Mouse (Mus musculus) stomach, postnatal 0 days (tissue): Measurements from ENCODE around the gene Abcg5. TPM values are rescaled to one million over a fixed set of nuclear protein-coding genes. Genes with fewer than 3 reads are reported as not detected.

ENCODE experiments used
- ATAC-seq: fragments of 200-750 bp; cut with Nextera tagmentation; 2 replicates; pipeline ENCODE4 v1.8.0; 2017; ENCODE audit not compliant: low FRiP score, low TSS enrichment
- DNase-seq: peaks from one replicate; pipeline ENCODE4 v3.0.0-alpha.2; 2016; ENCODE audit warnings: low spot score
- H3K27ac ChIP-seq: fragments of 300-500 bp; sonication (generic); replicated peaks from 2 replicates; pipeline ENCODE4 v1.5.1; 2014; ENCODE audit warnings: mild to moderate bottlenecking, control low read depth
- H3K27me3 ChIP-seq: fragments of 300-500 bp; sonication (generic); 2 replicates; pipeline ENCODE4 v1.6.1; 2014; ENCODE audit warnings: low read length; ENCODE audit not compliant: control insufficient read depth, insufficient read depth
- H3K36me3 ChIP-seq: fragments of 300-500 bp; sonication (generic); 2 replicates; pipeline ENCODE4 v1.6.1; 2014; ENCODE audit warnings: low read length, mixed read lengths; ENCODE audit not compliant: control insufficient read depth, insufficient read depth
- H3K4me1 ChIP-seq: fragments of 300-500 bp; sonication (generic); replicated peaks from 2 replicates; pipeline ENCODE4 v1.6.1; 2014; ENCODE audit warnings: antibody characterized with exemption; ENCODE audit not compliant: control insufficient read depth, insufficient read depth
- H3K4me2 ChIP-seq: fragments of 300-500 bp; sonication (generic); replicated peaks from 2 replicates; pipeline ENCODE4 v1.6.1; 2014; ENCODE audit warnings: low read depth, mild to moderate bottlenecking, control low read depth, moderate library complexity
- H3K4me3 ChIP-seq: fragments of 300-500 bp; sonication (generic); 2 replicates; pipeline ENCODE4 v1.5.1; 2014; ENCODE audit warnings: low read depth, low read length, control low read depth
- H3K9ac ChIP-seq: fragments of 300-500 bp; sonication (generic); 2 replicates; pipeline ENCODE4 v1.6.1; 2014; ENCODE audit warnings: mild to moderate bottlenecking, low read length, control low read depth, mixed read lengths
- H3K9me3 ChIP-seq: fragments of 300-500 bp; sonication (generic); 2 replicates; pipeline ENCODE4 v1.6.1; 2016; ENCODE audit warnings: low read length; ENCODE audit not compliant: control insufficient read depth
- CTCF ChIP-seq: IDR thresholded peaks from 2 replicates; pipeline ENCODE4 v1.5.1; 2016; ENCODE audit warnings: antibody characterized with exemption, low read depth, mild to moderate bottlenecking, moderate library complexity
- EP300 ChIP-seq: optimal IDR thresholded peaks from 2 replicates; pipeline ENCODE3; 2016; ENCODE audit warnings: antibody characterized with exemption
- WGBS: fragments of 180-500 bp; shearing (Covaris S2); extraction: QIAGEN DNeasy Blood & Tissue Kit; methylation state at CpG from one replicate; pipeline ENCODE4 v1.1.7; 2014; 5-methylcytosine and 5-hydroxymethylcytosine counted together
- polyA plus RNA-seq: library from polyadenylated mRNA; unstranded; fragments of >200 nt; fragmentation: Nextera tagmentation; extraction: Ambion mirVana; gene quantifications from 2 replicates; pipeline ENCODE4 v1.2.1, GENCODE M21; 2015

The Abcg5 gene
- polyA plus RNA-seq, 1 experiment from 2014 or later: 0.82 TPM

DNA sequence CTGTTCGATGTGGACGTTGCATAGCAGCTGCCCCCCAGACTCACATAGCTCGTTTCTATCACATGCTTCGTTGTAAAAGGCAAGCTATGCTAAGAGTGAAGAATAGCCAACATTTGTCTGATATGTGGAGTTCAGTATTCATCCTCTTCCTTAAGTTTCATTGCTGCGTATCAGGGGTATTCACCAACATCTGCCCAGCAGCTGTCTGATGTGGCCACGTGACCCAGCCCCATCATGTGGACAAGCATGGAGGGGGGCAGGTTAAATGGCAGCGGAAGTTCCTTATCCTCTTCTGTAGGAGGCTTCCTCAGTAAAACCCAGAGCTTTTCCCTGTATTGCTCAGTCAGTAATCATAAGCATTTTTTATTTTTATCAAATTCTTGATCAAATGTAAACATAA lies 25.0 kb downstream of the Abcg5 start:
- no peak overlapping the region for H3K27ac ChIP-seq
- no peak for DNase-seq
- H3K9me3 ChIP-seq: no peaks in the 10 kb centered on the region
- H3K9ac ChIP-seq: no peak overlapping the region
- H3K4me1 ChIP-seq: no peaks in the 10 kb centered on the region
- H3K4me2 ChIP-seq: no peak overlapping the region
- TF ChIP-seq EP300: no peak
- no peak for TF ChIP-seq CTCF
- 57% methylated on average over 7 of the region's 7 CpGs for WGBS
- H3K36me3 ChIP-seq: no peaks in the 10 kb centered on the region
- H3K27me3 ChIP-seq: no peaks in the 10 kb centered on the region
- H3K4me3 ChIP-seq: no peak overlapping the region
- ATAC-seq: no peak

DNA sequence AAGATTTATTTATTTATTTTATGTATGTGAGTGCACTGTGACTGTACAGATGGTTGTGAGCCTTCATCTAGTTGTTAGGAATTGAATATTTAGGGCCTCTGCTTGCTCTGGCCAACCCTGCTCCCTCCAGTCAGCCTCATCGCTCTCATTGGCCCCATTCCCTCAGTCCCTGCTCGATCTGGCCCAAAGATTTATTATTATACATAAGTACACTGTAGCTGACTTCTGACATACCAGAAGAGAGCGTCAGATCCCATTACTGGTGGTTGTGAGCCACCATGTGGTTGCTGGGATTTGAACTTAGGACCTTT lies 25.4 kb downstream of the Abcg5 start:
- no peak overlapping the region for H3K27ac ChIP-seq
- 57% methylated on average over 3 of the region's 3 CpGs for WGBS
- DNase-seq: no peak

DNA sequence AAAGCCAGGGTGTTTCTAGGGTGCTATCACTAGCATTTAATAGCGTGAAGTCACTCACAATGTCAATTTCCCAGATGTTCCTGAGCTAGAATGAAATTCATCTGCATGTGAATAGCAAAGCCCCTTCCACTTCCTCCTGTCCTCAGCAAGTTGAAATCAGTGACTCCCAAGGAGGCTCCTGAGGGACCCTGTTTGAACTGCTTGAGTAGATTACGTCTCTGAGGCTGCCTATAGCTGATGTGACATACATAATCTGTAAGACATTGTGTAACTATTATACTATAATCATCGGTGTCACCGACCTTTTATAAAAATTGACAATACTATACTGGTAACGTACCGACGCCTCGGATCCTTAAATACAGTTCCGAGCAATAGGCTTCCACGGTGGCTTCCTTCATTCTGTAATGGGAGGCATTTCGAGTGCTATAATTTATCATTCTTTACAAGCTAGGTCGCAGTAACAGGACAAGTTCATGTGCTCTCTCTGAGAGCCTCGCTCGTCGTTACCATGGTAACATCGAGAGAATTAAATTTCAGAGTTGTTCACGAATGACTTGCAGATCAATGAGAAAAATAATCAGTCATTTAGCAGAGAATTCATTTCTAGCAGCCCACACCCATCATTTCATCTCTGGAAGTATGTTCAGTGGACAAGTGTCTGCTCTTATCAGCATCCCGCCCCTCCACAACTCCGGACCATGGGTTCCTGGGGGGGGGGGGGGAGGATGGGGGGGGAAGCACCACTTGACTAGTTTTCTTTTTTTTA lies 26.0 kb downstream of the Abcg5 start:
- WGBS: 54% methylated on average over 19 of the region's 19 CpGs
- H3K4me1 ChIP-seq: no peaks in the 10 kb centered on the region
- H3K4me3 ChIP-seq: no peak overlapping the region
- H3K4me2 ChIP-seq: no peak overlapping the region
- H3K9me3 ChIP-seq: no peaks in the 10 kb centered on the region
- no peaks in the 10 kb centered on the region; the same call in 1 of the 2 replicates for H3K36me3 ChIP-seq
- no peak overlapping the region for H3K27ac ChIP-seq
- H3K27me3 ChIP-seq: no peaks in the 10 kb centered on the region
- ATAC-seq (no peak), DNase-seq (no peak)
- TF ChIP-seq EP300 (no peak), CTCF (no peak)
- no peak overlapping the region for H3K9ac ChIP-seq

More for the DNA sequence above, 25.4 kb downstream of the Abcg5 start:
- Histone ChIP-seq H3K27me3 (no peaks in the 10 kb centered on the region), H3K4me2 (no peak overlapping the region), H3K9ac (no peak overlapping the region), H3K4me3 (no peak overlapping the region), H3K9me3 (no peaks in the 10 kb centered on the region), H3K4me1 (no peaks in the 10 kb centered on the region), H3K36me3 (no peaks in the 10 kb centered on the region)
- TF ChIP-seq CTCF (peak; percentile 19), EP300 (no peak)
- ATAC-seq: no peak

DNA sequence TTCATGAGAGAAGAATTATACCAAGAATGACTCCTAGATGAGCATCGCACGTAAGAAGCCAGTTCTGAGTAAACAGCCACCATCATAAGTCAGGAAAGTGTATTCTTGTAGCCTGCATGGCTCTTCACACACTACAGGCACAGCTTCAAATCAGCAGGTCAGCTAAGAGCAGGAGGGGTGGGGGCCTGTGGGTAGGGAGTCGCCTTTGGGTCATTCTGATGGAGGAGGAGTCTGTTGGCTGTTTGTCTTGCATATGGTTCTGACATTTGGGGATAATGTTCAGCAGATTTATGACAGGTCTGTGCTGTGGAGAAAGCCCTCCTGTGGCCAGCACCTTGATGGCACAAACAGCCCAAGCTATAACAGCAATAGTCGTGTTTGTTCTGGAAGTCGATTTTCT lies 26.6 kb downstream of the Abcg5 start:
- ATAC-seq (no peak), DNase-seq (no peak)
- no peaks in the 10 kb centered on the region for H3K27me3 ChIP-seq
- no peak overlapping the region for H3K27ac ChIP-seq
- H3K4me2 ChIP-seq: no peak overlapping the region
- no peaks in the 10 kb centered on the region for H3K9me3 ChIP-seq
- TF ChIP-seq EP300 (no peak), CTCF (no peak)
- H3K36me3 ChIP-seq: no peaks in the 10 kb centered on the region; the same call in 1 of the 2 replicates
- H3K9ac ChIP-seq: no peak overlapping the region
- no peak overlapping the region for H3K4me3 ChIP-seq
- no peaks in the 10 kb centered on the region for H3K4me1 ChIP-seq
- 74% methylated on average over 5 of the region's 5 CpGs for WGBS

DNA sequence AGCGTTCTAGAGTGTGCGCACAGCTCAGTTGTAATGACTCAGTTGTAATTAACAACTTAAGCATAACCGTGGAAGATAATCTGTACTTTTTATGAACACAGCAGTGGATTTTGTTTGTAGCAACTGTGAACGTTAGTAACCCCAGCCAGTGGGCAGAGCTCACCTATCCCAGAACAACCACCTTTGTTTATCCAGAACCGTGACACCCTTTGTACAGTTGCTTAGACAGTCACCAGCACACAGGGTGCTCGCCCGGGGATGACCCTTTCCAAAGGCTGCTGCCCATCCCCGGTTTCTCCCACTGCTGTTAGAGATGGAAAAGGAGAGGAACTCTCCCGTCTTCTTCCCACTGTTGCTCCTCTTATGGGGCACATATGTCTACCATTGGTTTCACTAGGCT lies 29.3 kb downstream of the Abcg5 start:
- H3K4me3 ChIP-seq: no peak overlapping the region
- H3K9me3 ChIP-seq: no peaks in the 10 kb centered on the region
- TF ChIP-seq CTCF: no peak
- no peak for TF ChIP-seq EP300
- H3K27me3 ChIP-seq: no peaks in the 10 kb centered on the region
- no peak for DNase-seq
- H3K4me2 ChIP-seq: no peak overlapping the region
- no peak overlapping the region for H3K27ac ChIP-seq
- H3K36me3 ChIP-seq: peaks cover 2% of the 10 kb centered on the region; the same call in 1 of the 2 replicates
- H3K4me1 ChIP-seq: no peaks in the 10 kb centered on the region
- ATAC-seq: no peak
- no peak overlapping the region for H3K9ac ChIP-seq
- 81% methylated on average over 9 of the region's 9 CpGs for WGBS

DNA sequence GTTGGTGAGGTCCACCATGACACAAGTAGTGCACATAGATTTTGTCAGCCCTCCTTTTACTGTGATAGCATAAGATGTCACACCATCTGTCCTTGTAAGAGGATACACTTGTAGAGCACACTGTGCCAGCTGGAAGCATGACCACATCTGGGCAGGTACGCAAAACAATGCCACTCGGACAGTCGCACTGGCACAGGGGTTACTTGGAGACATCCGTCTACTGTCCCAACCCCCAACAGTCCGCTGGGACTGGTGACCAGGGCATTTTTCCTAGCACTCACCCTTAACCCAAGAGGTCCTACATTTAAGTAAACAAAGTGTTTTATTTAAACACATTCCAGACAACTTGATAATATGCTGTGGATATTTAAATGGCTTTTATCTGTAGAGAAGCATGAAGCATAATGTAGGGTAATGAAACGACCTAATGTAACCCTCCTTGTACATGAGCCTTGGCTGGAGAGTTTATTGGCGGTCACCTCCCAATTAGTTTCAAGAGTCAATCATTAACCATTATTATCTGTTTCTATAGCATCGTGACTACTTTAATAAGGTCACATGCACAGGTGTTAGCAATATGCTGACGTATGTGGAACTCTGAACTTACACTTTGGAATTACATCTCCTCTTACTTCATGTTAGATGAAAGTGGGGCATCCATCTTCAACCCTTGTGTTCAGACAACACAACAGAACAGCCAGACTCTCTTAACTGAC lies 32.4 kb downstream of the Abcg5 start:
- Histone ChIP-seq H3K4me3 (no peak overlapping the region), H3K4me1 (no peaks in the 10 kb centered on the region), H3K9me3 (no peaks in the 10 kb centered on the region), H3K4me2 (no peak overlapping the region), H3K27me3 (no peaks in the 10 kb centered on the region), H3K36me3 (peaks cover 2% of the 10 kb centered on the region; the same call in 1 of the 2 replicates), H3K9ac (no peak overlapping the region), H3K27ac (no peak overlapping the region)
- ATAC-seq (peak; percentile 45; the same call in 1 of the 2 replicates), DNase-seq (no peak)
- 77% methylated on average over 9 of the region's 9 CpGs for WGBS
- TF ChIP-seq CTCF (no peak), EP300 (no peak)
